Mouse (Mus musculus) liver, postnatal 0 days (tissue): ENCODE results near the gene Tmem205. TPM values are rescaled to one million over a fixed set of nuclear protein-coding genes. Genes with fewer than 3 reads are reported as not detected.

ENCODE experiments used
- ATAC-seq: fragments of 200-750 bp; cut with Nextera tagmentation; 2 replicates; pipeline ENCODE4 v1.8.0; 2017; ENCODE audit warnings: mild to moderate bottlenecking, moderate library complexity
- DNase-seq: peaks from one replicate; pipeline ENCODE4 v3.0.0-alpha.2; 2016
- H3K27ac ChIP-seq: fragments of 300-500 bp; sonication (generic); 2 replicates; pipeline ENCODE4 v1.5.1; 2014; ENCODE audit warnings: antibody characterized with exemption, moderate library complexity, mild to moderate bottlenecking, low read depth
- H3K27me3 ChIP-seq: fragments of 300-500 bp; sonication (generic); 2 replicates; pipeline ENCODE4 v1.6.1; 2014; ENCODE audit warnings: low read length, control low read depth, mixed read lengths; ENCODE audit not compliant: insufficient read depth
- H3K36me3 ChIP-seq: fragments of 300-500 bp; sonication (generic); replicated peaks from 2 replicates; pipeline ENCODE4 v1.6.1; 2014; ENCODE audit warnings: mild to moderate bottlenecking, control low read depth, low read length, moderate library complexity, mixed read lengths; ENCODE audit not compliant: insufficient read depth
- H3K4me1 ChIP-seq: fragments of 300-500 bp; sonication (generic); 2 replicates; pipeline ENCODE4 v1.6.1; 2014; ENCODE audit warnings: antibody characterized with exemption, mild to moderate bottlenecking, control low read depth; ENCODE audit not compliant: insufficient read depth
- H3K4me2 ChIP-seq: fragments of 300-500 bp; sonication (generic); 2 replicates; pipeline ENCODE4 v1.6.1; 2014; ENCODE audit warnings: low read depth, mild to moderate bottlenecking, low read length, moderate library complexity, mixed read lengths
- H3K4me3 ChIP-seq: fragments of 300-500 bp; sonication (generic); 2 replicates; pipeline ENCODE4 v1.5.1; 2014; ENCODE audit warnings: low read depth, low read length
- H3K9ac ChIP-seq: fragments of 300-500 bp; sonication (generic); replicated peaks from 2 replicates; pipeline ENCODE4 v1.6.1; 2014; ENCODE audit warnings: mild to moderate bottlenecking, moderate library complexity
- H3K9me3 ChIP-seq: fragments of 300-500 bp; sonication (generic); 2 replicates; pipeline ENCODE4 v1.6.1; 2016; ENCODE audit warnings: mild to moderate bottlenecking, control low read depth, low read length, mixed read lengths
- CTCF ChIP-seq: sonication (generic); IDR thresholded peaks from 2 replicates; pipeline ENCODE4 v1.5.1; 2016; ENCODE audit warnings: antibody characterized with exemption, low read depth
- EP300 ChIP-seq: IDR thresholded peaks from 2 replicates; pipeline ENCODE4 v1.6.1; 2016; ENCODE audit warnings: antibody characterized with exemption, low read depth, mild to moderate bottlenecking
- WGBS: fragments of 180-500 bp; shearing (Covaris S2); extraction: QIAGEN DNeasy Blood & Tissue Kit; methylation state at CpG from one replicate; pipeline ENCODE4 v1.1.7; 2014; ENCODE audit not compliant: insufficient replicate concordance; 5-methylcytosine and 5-hydroxymethylcytosine counted together
- polyA plus RNA-seq: library from polyadenylated mRNA; unstranded; fragments of >200 nt; fragmentation: Nextera tagmentation; extraction: Ambion mirVana; gene quantifications from 2 replicates; pipeline ENCODE4 v1.2.1, GENCODE M21; 2015

Gene Tmem205
- polyA plus RNA-seq, 1 experiment from 2014 or later: 222 TPM

GRCm38 (mm10) chr9:21924099-21924493, 3.3 kb downstream of the Tmem205 start:
- WGBS: 32% methylated on average over 6 of the region's 6 CpGs
- Histone ChIP-seq H3K4me2 (peak overlapping the region; percentile 43), H3K27ac (peak overlapping the region; percentile 92), H3K9me3 (no peaks in the 10 kb centered on the region), H3K4me3 (no peak overlapping the region), H3K9ac (peak overlapping the region; percentile 27), H3K36me3 (no peaks in the 10 kb centered on the region), H3K4me1 (peaks cover 31% of the 10 kb centered on the region), H3K27me3 (no peaks in the 10 kb centered on the region)
- peak; percentile 79 for ATAC-seq
- TF ChIP-seq CTCF (no peak), EP300 (peak; percentile 93)
- peak; percentile 92 for DNase-seq

GRCm38 (mm10) chr9:21923490-21924098, 3.8 kb downstream of the Tmem205 start:
- ATAC-seq (no peak), DNase-seq (no peak)
- WGBS: 14% methylated on average over 3 of the region's 3 CpGs
- H3K4me3 ChIP-seq: no peak overlapping the region
- peaks cover 36% of the 10 kb centered on the region for H3K4me1 ChIP-seq
- H3K36me3 ChIP-seq: no peaks in the 10 kb centered on the region
- peak overlapping the region; percentile 92 for H3K27ac ChIP-seq
- TF ChIP-seq EP300 (no peak), CTCF (no peak)
- H3K4me2 ChIP-seq: peak overlapping the region; percentile 43
- no peaks in the 10 kb centered on the region for H3K9me3 ChIP-seq
- peak overlapping the region; percentile 27 for H3K9ac ChIP-seq
- H3K27me3 ChIP-seq: no peaks in the 10 kb centered on the region

- TF ChIP-seq EP300: no peak
- 71% methylated on average over 4 of the region's 4 CpGs for WGBS
- Histone ChIP-seq H3K27ac (peak overlapping the region; percentile 92), H3K4me2 (no peak overlapping the region), H3K4me1 (peaks cover 42% of the 10 kb centered on the region), H3K9ac (no peak overlapping the region), H3K36me3 (no peaks in the 10 kb centered on the region), H3K9me3 (no peaks in the 10 kb centered on the region), H3K27me3 (no peaks in the 10 kb centered on the region), H3K4me3 (no peak overlapping the region)
- ATAC-seq (no peak), DNase-seq (no peak)
Measured at GRCm38 (mm10) chr9:21923036-21923435, 4.3 kb downstream of the Tmem205 start.

- TF ChIP-seq EP300: no peak
- TF ChIP-seq CTCF: no peak
- Histone ChIP-seq H3K4me3 (peak overlapping the region; percentile 79), H3K27ac (no peak overlapping the region), H3K27me3 (no peaks in the 10 kb centered on the region), H3K4me1 (peaks cover 34% of the 10 kb centered on the region), H3K36me3 (peaks cover 9% of the 10 kb centered on the region), H3K9ac (peak overlapping the region; percentile 28; the same call in 1 of the 2 replicates), H3K4me2 (peak overlapping the region; percentile 96), H3K9me3 (no peaks in the 10 kb centered on the region)
- WGBS: 26% methylated on average over 5 of the region's 5 CpGs
- no peak for ATAC-seq
- DNase-seq: no peak
Measured at GRCm38 (mm10) chr9:21918692-21919384, 8.5 kb downstream of the Tmem205 start.

GRCm38 (mm10) chr9:21918035-21918592, 9.2 kb downstream of the Tmem205 start, which contains the start of gene Rab3d:
TSS of gene Rab3d (minus strand) at chr9:21918192.
- Histone ChIP-seq H3K4me2 (peak within 1 kb of the TSS; percentile 96), H3K4me3 (peak within 1 kb of the TSS; percentile 79), H3K9me3 (no peaks in the 10 kb centered on the region), H3K4me1 (peaks cover 27% of the 10 kb centered on the region), H3K27me3 (no peaks in the 10 kb centered on the region), H3K9ac (peak within 1 kb of the TSS; percentile 74), H3K27ac (peak within 1 kb of the TSS; percentile 76), H3K36me3 (peaks cover 9% of the 10 kb centered on the region)
- DNase-seq (peak; percentile 99), ATAC-seq (peak; percentile 95)
- WGBS: under 1% methylated on average over 34 of the region's 36 CpGs
- TF ChIP-seq EP300 (no peak), CTCF (no peak)

- WGBS: 2% methylated on average over 34 of the region's 35 CpGs
- Histone ChIP-seq H3K27me3 (no peaks in the 10 kb centered on the region), H3K4me3 (peak overlapping the region; percentile 79), H3K27ac (peak overlapping the region; percentile 76), H3K36me3 (peaks cover 9% of the 10 kb centered on the region), H3K9me3 (no peaks in the 10 kb centered on the region), H3K9ac (peak overlapping the region; percentile 74), H3K4me1 (peaks cover 25% of the 10 kb centered on the region), H3K4me2 (peak overlapping the region; percentile 96)
- ATAC-seq (peak; percentile 33), DNase-seq (no peak)
- TF ChIP-seq CTCF (no peak), EP300 (no peak)
Measured at GRCm38 (mm10) chr9:21917493-21918034, 9.8 kb downstream of the Tmem205 start.
